Mouse (Mus musculus): ENCODE measurements around the gene Ric8a. TPM values are rescaled to one million over a fixed set of nuclear protein-coding genes. Genes with fewer than 3 reads are reported as not detected.
"Not testable (repeated sequence)": the region's sequence is repeated elsewhere in the genome, so short reads cannot be mapped to it uniquely, and the experiment has no call there.

The Ric8a gene
- total RNA-seq, 2 experiments from 2014 or later: 27.0 to 29.8 TPM

- intact Hi-C loops (cut with DNase I): loop anchor here (1.0 kb wide), 1 partner anchor 25 kb away; the partner anchor contains the start of gene Bet1l
- peak; percentile 96 for DNase-seq
These were observed 25.1 kb downstream of the Ric8a start, which contains the start of the genes Psmd13 and Sirt3 for GRCm38 (mm10) chr7:140881696-140882468. Gene Psmd13, plus strand, starts transcription at chr7:140881968. Gene Sirt3, minus strand, starts transcription at chr7:140882309.

GRCm38 (mm10) chr7:140882469-140882803 is 25.7 kb downstream of the Ric8a start:
- no peak for DNase-seq
- intact Hi-C loops (cut with DNase I): no loop called here

GRCm38 (mm10) chr7:140890636-140891035 is 33.9 kb downstream of the Ric8a start:
- intact Hi-C loops (cut with DNase I); DNase-seq: not testable (repeated sequence)

GRCm38 (mm10) chr7:140894031-140894430 is 37.3 kb downstream of the Ric8a start:
- intact Hi-C loops (cut with DNase I): no loop called here

GRCm38 (mm10) chr7:140894611-140895010 is 37.9 kb downstream of the Ric8a start:
- intact Hi-C loops (cut with DNase I): no loop called here
- no peak for DNase-seq

More at GRCm38 (mm10) chr7:140894031-140894430, 37.3 kb downstream of the Ric8a start:
- DNase-seq: no peak

GRCm38 (mm10) chr7:140897863-140898262 is 41.1 kb downstream of the Ric8a start:
- intact Hi-C loops (cut with DNase I): no loop called here
- no peak for DNase-seq

- intact Hi-C loops (cut with DNase I): no loop called here
- peak; percentile 15 to 26 for DNase-seq
These were observed 42.4 kb downstream of the Ric8a start for GRCm38 (mm10) chr7:140899121-140899520.

- intact Hi-C loops (cut with DNase I): no loop called here
- peak; percentile 78 to 81 for DNase-seq
These were observed 43.5 kb downstream of the Ric8a start, which contains the start of gene Cox8b for GRCm38 (mm10) chr7:140900220-140900619. Gene Cox8b, minus strand, starts transcription at chr7:140900446.

- peak; percentile 44 to 50 for DNase-seq
- intact Hi-C loops (cut with DNase I): loop anchor here (2.0 kb wide), 1 partner anchor 823 kb away; no protein-coding TSS in a partner anchor
These were observed 45.5 kb downstream of the Ric8a start for GRCm38 (mm10) chr7:140902036-140902875.

GRCm38 (mm10) chr7:140903212-140903611 is 46.5 kb downstream of the Ric8a start:
- DNase-seq: peak; percentile 83 to 92
- intact Hi-C loops (cut with DNase I): loop anchor here (1.0 to 2.0 kb wide), 2 partner anchors 59 to 824 kb away; no protein-coding TSS in a partner anchor

GRCm38 (mm10) chr7:140905642-140906081 is 48.9 kb downstream of the Ric8a start:
- DNase-seq: no peak
- intact Hi-C loops (cut with DNase I): loop anchor here (5.0 kb wide), 1 partner anchor 52 kb away; the partner anchor contains the start of genes Gm45717 and Ifitm2

- intact Hi-C loops (cut with DNase I): loop anchor here (5.0 kb wide), 1 partner anchor 50 kb away; the partner anchor contains the start of genes Gm45717 and Ifitm2
- DNase-seq: no peak
These were observed 50.4 kb downstream of the Ric8a start for GRCm38 (mm10) chr7:140907131-140907530.

GRCm38 (mm10) chr7:140907697-140908096 is 50.9 kb downstream of the Ric8a start:
- intact Hi-C loops (cut with DNase I): loop anchor here (1.0 to 5.0 kb wide), 5 partner anchors 33 to 269 kb away; partner anchors contain the start of genes Gm45717, Ifitm2 and Pgghg
- DNase-seq: peak in 1 of 2 experiments; percentile 10

- intact Hi-C loops (cut with DNase I): loop anchor here (1.0 to 5.0 kb wide), 5 partner anchors 33 to 269 kb away; partner anchors contain the start of genes Gm45717, Ifitm2 and Pgghg
- no peak for DNase-seq
These were observed 51.4 kb downstream of the Ric8a start for GRCm38 (mm10) chr7:140908181-140908580.

GRCm38 (mm10) chr7:140908634-140909107 is 51.9 kb downstream of the Ric8a start:
- intact Hi-C loops (cut with DNase I): loop anchor here (1.0 to 5.0 kb wide), 6 partner anchors 32 to 268 kb away; partner anchors contain the start of genes Gm45717, Ifitm2 and Pgghg
- DNase-seq: peak; percentile 85 to 90

- DNase-seq: no peak
- intact Hi-C loops (cut with DNase I): no loop called here
These were observed 55.5 kb downstream of the Ric8a start for GRCm38 (mm10) chr7:140912293-140912692.

- no peak for DNase-seq
- intact Hi-C loops (cut with DNase I): no loop called here
These were observed 56.2 kb downstream of the Ric8a start for GRCm38 (mm10) chr7:140912846-140913482.

All from heart, postnatal 10 days (tissue).